Mouse (Mus musculus) MEL (cell line): ENCODE data around the gene Epha6.

Experiments
- EP300 ChIP-seq, 2 experiments: IDR thresholded peaks; 2 replicates each; pipeline ENCODE4 v1.6.1; 2011; ENCODE audit warnings: improper control_type of control experiment in 2 of 2, low read length in 2 of 2, low read depth in 1 of 2, mild to moderate bottlenecking in 1 of 2
- HCFC1 ChIP-seq: IDR thresholded peaks from 2 replicates; pipeline ENCODE4 v1.6.1; 2012; ENCODE audit warnings: low read depth, mild to moderate bottlenecking, inconsistent platforms, low read length, improper control_type of control experiment, moderate library complexity
- KAT2A ChIP-seq: conservative IDR thresholded peaks from 2 replicates; pipeline ENCODE4 v1.6.1; 2012; ENCODE audit warnings: low read depth, low read length, improper control_type of control experiment, inconsistent platforms
- MAFK ChIP-seq: IDR thresholded peaks from 2 replicates; pipeline ENCODE4 v1.6.1; 2011; ENCODE audit warnings: low read depth, mild to moderate bottlenecking, low read length, improper control_type of control experiment, borderline replicate concordance
- MAZ ChIP-seq: IDR thresholded peaks from 2 replicates; pipeline ENCODE4 v1.6.1; 2012; ENCODE audit warnings: low read depth, mild to moderate bottlenecking, inconsistent platforms, low read length, improper control_type of control experiment
- MEF2A ChIP-seq: IDR thresholded peaks from 2 replicates; pipeline ENCODE4 v1.6.1; 2014; ENCODE audit warnings: low read depth, mild to moderate bottlenecking, inconsistent platforms, low read length, improper control_type of control experiment; ENCODE audit not compliant: poor library complexity, insufficient replicate concordance, severe bottlenecking; ENCODE audit errors: extremely low read depth
- NELFE ChIP-seq: IDR thresholded peaks from 2 replicates; pipeline ENCODE4 v1.6.1; 2011; ENCODE audit warnings: low read depth, low read length, improper control_type of control experiment
- POLR2A ChIP-seq, 2 experiments: IDR thresholded peaks; 2 replicates each; pipeline ENCODE4 v1.6.1; 2011 to 2012; ENCODE audit warnings: low read length in 2 of 2, mild to moderate bottlenecking in 2 of 2, control low read depth in 1 of 2, improper control_type of control experiment in 1 of 2, low read depth in 1 of 2, moderate library complexity in 1 of 2; ENCODE audit not compliant: control insufficient read depth in 1 of 2, insufficient read depth in 1 of 2, poor library complexity in 1 of 2
- POLR2AphosphoS2 ChIP-seq: IDR thresholded peaks from 2 replicates; pipeline ENCODE4 v1.6.1; 2011; ENCODE audit warnings: low read length, improper control_type of control experiment
- TAL1 ChIP-seq: IDR thresholded peaks from 2 replicates; pipeline ENCODE4 v1.6.1; 2012; ENCODE audit warnings: mild to moderate bottlenecking, inconsistent platforms, low read length, moderate library complexity, mixed read lengths
- ZNF384 ChIP-seq: IDR thresholded peaks from 2 replicates; pipeline ENCODE4 v1.6.1; 2012; ENCODE audit warnings: low read depth, mild to moderate bottlenecking, inconsistent platforms, low read length, improper control_type of control experiment

GRCm38 (mm10) chr16:59643766-59644165 lies 961.6 kb downstream of the Epha6 start:
- TF ChIP-seq POLR2AphosphoS2 = no peak
- no peak for TF ChIP-seq TAL1
- no peak for TF ChIP-seq POLR2A (IDR thresholded peaks at IDR 0.05; ENCODE audit: control insufficient read depth in 1 of 2, insufficient read depth in 1 of 2, low read depth in 1 of 2, low read length in 2 of 2, poor library complexity in 1 of 2)
- no peak for TF ChIP-seq EP300 (IDR thresholded peaks at IDR 0.05; ENCODE audit: low read depth in 1 of 2, low read length in 2 of 2)
- no peak for TF ChIP-seq HCFC1
- TF ChIP-seq MEF2A = no peak
- TF ChIP-seq MAZ = no peak
- TF ChIP-seq NELFE = no peak
- no peak for TF ChIP-seq KAT2A
- TF ChIP-seq MAFK = no peak
- TF ChIP-seq ZNF384 = no peak
